Mouse (Mus musculus) layer of hippocampus, adult 2 months (tissue): Measurements from ENCODE around the gene Adcy6. TPM values are rescaled to one million over a fixed set of nuclear protein-coding genes. Genes with fewer than 3 reads are reported as not detected.

ENCODE experiments used
- DNase-seq, 2 experiments: peaks; one replicate each; pipeline ENCODE4 v3.0.0; 2022; ENCODE audit warnings: low spot score in 2 of 2
- H3K27ac ChIP-seq: fragments of 200-600 bp; 2 replicates; pipeline ENCODE4 v1.8.1; 2022
- H3K4me3 ChIP-seq: fragments of 200-600 bp; 2 replicates; pipeline ENCODE4 v1.8.1; 2022; ENCODE audit warnings: mild to moderate bottlenecking
- CTCF ChIP-seq: fragments of 200-600 bp; conservative IDR thresholded peaks from 2 replicates; pipeline ENCODE4 v1.8.1; 2022; ENCODE audit warnings: antibody characterized with exemption, mild to moderate bottlenecking, moderate library complexity
- total RNA-seq, 2 experiments: library from RNA; stranded (reverse); gene quantifications; 2 replicates each; pipeline ENCODE4 v1.2.3; 2021

Adcy6 gene
- total RNA-seq, 2 experiments from 2014 or later = 49.6 to 52.4 TPM

DNA sequence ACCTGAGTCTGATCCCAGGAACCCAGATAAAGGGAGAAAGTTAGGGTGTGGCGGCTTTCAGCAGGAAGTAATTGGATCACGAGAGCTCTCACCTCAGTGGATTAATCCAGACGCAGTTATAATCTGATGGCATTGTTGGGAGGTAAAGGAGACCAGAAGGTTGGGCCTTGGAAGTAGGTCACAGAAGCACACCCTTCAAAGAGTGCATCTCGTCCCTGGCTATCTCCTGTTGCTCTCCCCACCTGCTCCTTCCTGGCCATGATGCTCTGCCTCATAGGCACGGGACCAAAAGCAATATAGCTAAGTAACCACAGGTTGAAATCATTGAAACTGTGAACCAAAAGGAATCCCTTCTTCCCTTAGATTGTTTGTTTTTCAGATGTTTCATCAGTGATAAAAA lies 52.7 kb downstream of the Adcy6 start:
- no peak for DNase-seq
- TF ChIP-seq CTCF = no peak
- Histone ChIP-seq H3K4me3 (no peak overlapping the region), H3K27ac (no peak overlapping the region)

DNA sequence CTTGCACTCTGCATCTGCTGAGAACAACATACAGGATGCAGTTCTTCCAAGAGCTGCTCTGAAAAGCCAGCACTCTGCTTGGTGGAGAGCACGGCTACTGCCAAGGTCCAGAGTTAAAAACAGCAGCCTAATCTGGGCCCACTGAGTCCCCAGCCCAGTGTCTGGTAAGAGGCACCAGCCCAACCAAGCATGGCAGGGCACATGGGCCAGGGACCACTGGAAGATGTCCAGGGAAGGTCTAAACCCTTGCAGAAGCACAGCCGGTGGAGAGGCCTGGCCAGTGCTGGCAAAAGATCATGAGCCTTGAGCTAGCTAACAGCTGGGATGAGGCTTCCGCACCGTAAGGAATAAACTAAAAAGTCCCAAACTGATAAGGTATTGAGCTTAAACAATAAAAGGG lies 54.0 kb downstream of the Adcy6 start:
- H3K27ac ChIP-seq = no peak overlapping the region
- no peak for DNase-seq
- no peak for TF ChIP-seq CTCF
- no peak overlapping the region for H3K4me3 ChIP-seq

DNA sequence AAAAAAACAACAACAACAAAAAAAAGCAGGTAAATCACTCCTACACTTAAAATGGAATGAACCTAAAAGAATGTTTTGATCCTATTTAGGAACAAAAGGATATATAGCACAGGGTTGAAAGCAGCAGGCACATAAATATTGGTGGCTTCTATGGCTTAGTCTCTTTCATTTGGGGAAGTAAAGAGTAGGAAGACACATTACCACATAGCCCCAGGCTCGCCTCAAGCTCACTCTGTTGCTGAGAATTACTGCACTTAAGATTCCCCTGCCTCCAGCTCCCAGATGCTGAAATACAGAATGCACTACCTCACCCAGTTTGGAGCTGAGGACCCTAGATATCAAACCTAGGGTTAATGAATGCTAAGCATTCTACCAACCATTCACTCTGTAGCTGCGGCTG lies 57.1 kb downstream of the Adcy6 start:
- Histone ChIP-seq H3K27ac (no peak overlapping the region), H3K4me3 (no peak overlapping the region)
- no peak for TF ChIP-seq CTCF
- DNase-seq = no peak

DNA sequence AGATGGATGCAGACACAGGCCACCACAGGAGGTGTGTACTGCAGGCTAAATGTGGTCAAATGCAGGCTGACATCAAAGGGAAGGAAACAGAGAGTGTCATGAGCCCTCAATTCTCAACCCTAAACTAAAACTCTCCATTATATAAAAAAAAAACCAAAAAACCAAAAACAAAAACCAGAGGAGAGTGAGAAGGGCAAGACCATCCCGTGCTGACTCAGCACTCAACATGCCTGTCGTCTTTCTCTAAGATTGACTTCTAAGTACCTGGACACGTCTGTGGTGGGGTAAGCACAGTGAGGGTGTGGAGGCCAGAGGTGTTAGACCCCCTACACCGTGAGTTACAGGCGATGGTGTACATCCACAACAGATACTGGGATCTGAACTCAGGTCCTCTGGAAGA lies 63.0 kb downstream of the Adcy6 start:
- H3K27ac ChIP-seq = no peak overlapping the region
- no peak for DNase-seq
- no peak for TF ChIP-seq CTCF
- H3K4me3 ChIP-seq = no peak overlapping the region

DNA sequence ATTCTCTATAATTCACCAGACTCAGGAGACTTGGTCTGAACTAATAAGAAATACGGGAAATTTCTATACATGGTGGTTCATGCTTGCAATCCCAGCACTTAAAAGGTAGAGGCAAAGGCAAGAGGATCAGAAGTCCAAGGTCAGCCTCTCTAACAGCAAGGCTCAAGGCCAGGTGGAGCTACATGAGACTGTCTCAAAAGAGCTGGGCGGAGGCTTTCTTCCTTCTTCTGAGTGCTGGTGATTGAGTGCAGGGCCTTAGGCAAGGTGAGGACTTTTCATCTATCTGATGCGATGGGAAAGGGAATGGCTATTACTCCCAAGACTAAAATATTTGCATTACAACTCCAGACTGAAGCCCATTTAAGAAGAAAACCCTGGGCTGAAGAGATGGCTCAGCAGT lies 64.7 kb downstream of the Adcy6 start:
- Histone ChIP-seq H3K4me3 (no peak overlapping the region), H3K27ac (no peak overlapping the region)
- DNase-seq = no peak
- TF ChIP-seq CTCF = no peak

DNA sequence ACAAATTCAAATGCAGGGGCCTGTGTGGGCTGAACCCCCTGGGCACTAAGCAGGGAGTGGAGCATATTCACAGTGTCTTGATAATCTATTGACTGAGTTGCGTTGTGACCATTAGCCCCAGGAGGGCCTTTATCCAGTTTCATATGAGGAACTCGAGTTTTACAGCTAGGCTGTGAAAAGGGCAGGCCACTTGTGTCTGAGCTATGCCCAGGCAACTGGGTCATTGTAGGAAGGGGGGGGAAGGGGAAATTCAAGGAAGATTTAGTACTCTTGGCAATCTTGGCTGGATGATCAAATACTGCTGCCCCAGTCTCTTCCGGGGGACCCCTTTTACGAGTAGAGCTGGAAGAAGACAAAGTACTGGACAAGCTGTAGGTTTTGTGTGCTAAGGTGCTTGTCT lies 66.5 kb downstream of the Adcy6 start:
- TF ChIP-seq CTCF = no peak
- Histone ChIP-seq H3K27ac (no peak overlapping the region), H3K4me3 (no peak overlapping the region)
- DNase-seq = no peak

DNA sequence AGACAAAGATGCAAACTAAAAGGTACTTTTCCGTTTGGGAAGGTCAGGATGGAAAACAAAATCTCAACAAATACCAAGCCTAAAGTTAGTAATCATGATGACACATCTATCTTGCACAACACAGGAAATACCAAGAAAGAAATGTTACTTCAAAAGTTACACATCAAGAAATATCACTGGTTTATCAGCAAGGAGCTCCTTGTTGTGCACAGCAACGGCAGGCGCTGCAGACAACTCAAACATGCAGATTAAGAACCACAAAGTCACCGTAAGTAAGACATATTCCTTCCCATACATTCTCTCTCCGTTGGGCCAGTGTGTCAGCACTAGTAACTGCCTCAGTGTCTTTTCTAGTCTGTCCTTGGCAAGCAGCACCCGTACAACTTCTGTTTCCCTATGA lies 68.8 kb downstream of the Adcy6 start:
- no peak for TF ChIP-seq CTCF
- Histone ChIP-seq H3K27ac (no peak overlapping the region), H3K4me3 (no peak overlapping the region)
- no peak for DNase-seq

Other genes starting within 250 kb of the Adcy6 start
- not detected for gene Olfr283, start 229.1 kb downstream of the Adcy6 start, total RNA-seq
- not detected for gene Olfr282, start 178.9 kb downstream of the Adcy6 start, total RNA-seq
- gene Olfr281, start 157.5 kb downstream of the Adcy6 start, total RNA-seq = not detected
- not detected for gene OR5BS1P, start 140.2 kb downstream of the Adcy6 start, total RNA-seq
- gene Lalba, start 127.4 kb downstream of the Adcy6 start, total RNA-seq = not detected
- not detected for gene Olfr279, start 117.7 kb downstream of the Adcy6 start, total RNA-seq
- 10 to 100 TPM; 62.2 to 62.5 TPM for gene Kansl2, start 75.8 kb downstream of the Adcy6 start, total RNA-seq
- 10 to 100 TPM; 43.8 to 48.3 TPM for gene Ccnt1, start 39.2 kb downstream of the Adcy6 start, total RNA-seq
- not detected for gene 4930415O20Rik, start 39.1 kb downstream of the Adcy6 start, total RNA-seq
- gene Cacnb3, start 20.8 kb upstream of the Adcy6 start, total RNA-seq = 100 to 1,000 TPM; 207 to 212 TPM
- gene Ddx23, start 52.8 kb upstream of the Adcy6 start, total RNA-seq = 10 to 100 TPM; 79.7 to 87.4 TPM
- 1 to 10 TPM; 6.4 to 6.9 TPM for gene Rnd1, start 67.4 kb upstream of the Adcy6 start, total RNA-seq
- 1 to 10 TPM; 6.7 to 9.5 TPM for gene Ccdc65, start 98.1 kb upstream of the Adcy6 start, total RNA-seq
- 1 to 10 TPM in 1 of 2 experiments, under 1 TPM in 1; 0.66 to 1.3 TPM for gene Fkbp11, start 118.1 kb upstream of the Adcy6 start, total RNA-seq
- gene Arf3, start 153.1 kb upstream of the Adcy6 start, total RNA-seq = 100 to 1,000 TPM; 820 to 852 TPM
- under 1 TPM; 0.15 to 0.38 TPM for gene Wnt10b, start 168.1 kb upstream of the Adcy6 start, total RNA-seq
- gene Wnt1, start 179.8 kb upstream of the Adcy6 start, total RNA-seq = not detected
- 1,000 to 10,000 TPM; 1,636 to 1,683 TPM for gene Ddn, start 199.4 kb upstream of the Adcy6 start, total RNA-seq
- gene Prkag1, start 221.4 kb upstream of the Adcy6 start, total RNA-seq = 10 to 100 TPM; 50.3 to 51.9 TPM